Mouse (Mus musculus): ENCODE data around the gene Parg. TPM values are rescaled to one million over a fixed set of nuclear protein-coding genes. Genes with fewer than 3 reads are reported as not detected.

The Parg gene
- polyA plus RNA-seq, 1 experiment from 2014 or later = 32.9 TPM

DNA sequence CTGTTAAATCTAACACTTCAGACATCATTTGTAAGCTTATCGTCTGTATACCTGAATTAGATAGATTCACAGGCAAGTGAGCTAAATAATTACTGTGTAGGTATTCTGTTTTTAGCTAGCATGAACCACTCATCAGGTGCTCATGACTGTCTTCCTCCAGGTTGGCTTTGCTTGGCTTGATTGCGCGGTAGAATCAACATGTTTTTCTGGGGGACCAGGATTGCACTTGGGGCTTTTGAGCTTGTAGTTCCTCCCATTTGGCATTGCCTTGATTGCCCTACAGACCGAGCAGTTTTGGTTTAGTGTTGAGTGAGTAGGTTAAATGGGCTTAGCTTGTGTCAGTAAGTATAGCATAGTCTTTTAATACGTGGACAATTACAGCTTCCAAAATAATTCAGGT, 39.5 kb upstream of the Parg start:
- Histone ChIP-seq H3K4me3 (ENCODE audit: low read length) (no peak overlapping the region), H3K9ac (ENCODE audit: low read length) (no peak overlapping the region), H3K4me2 (ENCODE audit: low read depth, low read length) (no peak overlapping the region), H3K4me1 (replicated peaks; ENCODE audit: control insufficient read depth, insufficient read depth, low read length) (peaks cover 26% of the 10 kb centered on the region), H3K9me3 (ENCODE audit: control insufficient read depth, low read length) (no peaks in the 10 kb centered on the region), H3K27me3 (ENCODE audit: control insufficient read depth, insufficient read depth, low read depth, low read length) (no peaks in the 10 kb centered on the region), H3K27ac (ENCODE audit: low read length) (no peak overlapping the region), H3K36me3 (ENCODE audit: control insufficient read depth, insufficient read depth, low read length) (no peaks in the 10 kb centered on the region)
- WGBS = 90% methylated on average over 5 of the region's 5 CpGs
- ATAC-seq (ENCODE audit: low read depth) = no peak

- no peak overlapping the region for H3K27ac ChIP-seq (ENCODE audit: low read length)
- no peaks in the 10 kb centered on the region for H3K27me3 ChIP-seq (ENCODE audit: control insufficient read depth, insufficient read depth, low read depth, low read length)
- WGBS = 88% methylated on average over 11 of the region's 11 CpGs
- no peak overlapping the region for H3K4me2 ChIP-seq (ENCODE audit: low read depth, low read length)
- H3K4me3 ChIP-seq (ENCODE audit: low read length) = no peak overlapping the region
- peaks cover 33% of the 10 kb centered on the region for H3K4me1 ChIP-seq (replicated peaks; ENCODE audit: control insufficient read depth, insufficient read depth, low read length)
- H3K36me3 ChIP-seq (ENCODE audit: control insufficient read depth, insufficient read depth, low read length) = no peaks in the 10 kb centered on the region
- no peaks in the 10 kb centered on the region for H3K9me3 ChIP-seq (ENCODE audit: control insufficient read depth, low read length)
- no peak for ATAC-seq (ENCODE audit: low read depth)
- no peak overlapping the region for H3K9ac ChIP-seq (ENCODE audit: low read length)
Observed at GRCm38 (mm10) chr14:32163203-32163888, 38.4 kb upstream of the Parg start.

- no peak overlapping the region for H3K4me3 ChIP-seq (ENCODE audit: low read length)
- H3K4me1 ChIP-seq (replicated peaks; ENCODE audit: control insufficient read depth, insufficient read depth, low read length) = peaks cover 33% of the 10 kb centered on the region
- peak overlapping the region; percentile 92; the same call in 1 of the 2 replicates for H3K4me2 ChIP-seq (ENCODE audit: low read depth, low read length)
- no peaks in the 10 kb centered on the region for H3K36me3 ChIP-seq (ENCODE audit: control insufficient read depth, insufficient read depth, low read length)
- ATAC-seq (ENCODE audit: low read depth) = no peak
- no peak overlapping the region for H3K27ac ChIP-seq (ENCODE audit: low read length)
- no peak overlapping the region for H3K9ac ChIP-seq (ENCODE audit: low read length)
- H3K27me3 ChIP-seq (ENCODE audit: control insufficient read depth, insufficient read depth, low read depth, low read length) = no peaks in the 10 kb centered on the region
- no peaks in the 10 kb centered on the region for H3K9me3 ChIP-seq (ENCODE audit: control insufficient read depth, low read length)
- WGBS = 64% methylated on average over 8 of the region's 8 CpGs
Observed at GRCm38 (mm10) chr14:32164173-32165051, 37.3 kb upstream of the Parg start.

DNA sequence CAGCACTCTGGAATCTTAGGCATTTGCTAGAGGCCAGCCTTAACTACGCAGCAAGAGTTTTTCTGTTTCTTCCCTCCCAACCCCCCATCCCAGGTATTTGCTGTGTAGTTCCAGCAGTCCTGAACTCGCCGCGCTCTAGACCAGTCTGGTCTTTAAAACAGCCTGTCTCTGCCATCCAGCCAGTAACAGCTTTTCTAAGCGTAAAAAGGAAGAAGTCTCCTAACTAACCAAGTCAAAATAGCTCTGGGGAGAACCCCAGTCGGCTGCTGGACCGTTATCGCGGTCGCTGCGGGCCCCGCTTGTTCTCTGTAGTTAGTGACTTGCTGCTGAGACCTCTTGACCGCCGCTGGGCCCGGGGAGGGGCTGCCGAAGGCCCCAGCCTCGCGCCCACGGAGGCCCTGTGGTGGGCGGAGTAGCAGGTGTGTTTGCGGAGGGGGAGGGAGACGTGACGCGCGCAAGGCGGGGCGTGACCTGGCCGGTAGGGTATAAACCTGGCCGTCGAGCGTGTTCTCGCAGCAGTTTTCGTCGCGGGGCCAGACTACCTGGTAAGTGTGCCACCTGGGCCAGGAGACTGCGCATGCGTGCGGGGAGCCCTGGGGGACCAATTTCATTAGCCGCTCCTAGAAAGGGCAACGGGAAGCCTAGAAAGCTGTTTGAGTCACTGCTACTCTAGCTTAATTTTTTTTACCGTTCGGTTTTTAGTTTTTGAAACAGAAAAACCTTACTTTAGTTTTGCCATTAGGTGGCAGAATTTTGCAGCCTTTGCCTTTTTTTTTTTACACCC, 36.3 kb upstream of the Parg start:
- Histone ChIP-seq H3K9ac (ENCODE audit: low read length) (peak overlapping the region; percentile 64), H3K4me1 (replicated peaks; ENCODE audit: control insufficient read depth, insufficient read depth, low read length) (peaks cover 32% of the 10 kb centered on the region), H3K4me2 (ENCODE audit: low read depth, low read length) (peak overlapping the region; percentile 92), H3K4me3 (ENCODE audit: low read length) (peak overlapping the region; percentile 54), H3K9me3 (ENCODE audit: control insufficient read depth, low read length) (no peaks in the 10 kb centered on the region), H3K27ac (ENCODE audit: low read length) (peak overlapping the region; percentile 48; the same call in 1 of the 2 replicates), H3K27me3 (ENCODE audit: control insufficient read depth, insufficient read depth, low read depth, low read length) (no peaks in the 10 kb centered on the region), H3K36me3 (ENCODE audit: control insufficient read depth, insufficient read depth, low read length) (no peaks in the 10 kb centered on the region)
- under 1% methylated on average over 42 of the region's 42 CpGs for WGBS
- peak; percentile 85 for ATAC-seq (ENCODE audit: low read depth)

DNA sequence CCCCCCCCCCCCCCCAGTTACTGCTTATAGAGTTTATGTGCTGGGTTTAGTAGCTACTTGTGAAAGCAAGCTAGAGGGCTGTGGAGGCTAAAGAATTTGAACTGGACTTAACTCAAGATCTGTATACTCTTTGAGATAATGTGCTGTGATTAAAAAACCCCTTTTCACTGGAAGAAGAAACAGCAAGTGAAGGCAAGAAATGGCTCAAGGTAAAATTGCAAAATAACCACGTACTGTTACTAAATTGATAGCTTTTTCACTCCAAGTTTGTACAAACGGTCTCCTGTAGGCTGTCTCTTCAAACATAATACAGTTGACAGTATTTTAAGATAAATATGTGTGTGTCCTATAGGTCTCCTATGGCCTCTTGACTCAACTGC, 35.7 kb upstream of the Parg start:
- Histone ChIP-seq H3K36me3 (ENCODE audit: control insufficient read depth, insufficient read depth, low read length) (no peaks in the 10 kb centered on the region), H3K27ac (ENCODE audit: low read length) (no peak overlapping the region), H3K9me3 (ENCODE audit: control insufficient read depth, low read length) (no peaks in the 10 kb centered on the region), H3K4me1 (replicated peaks; ENCODE audit: control insufficient read depth, insufficient read depth, low read length) (peaks cover 26% of the 10 kb centered on the region), H3K27me3 (ENCODE audit: control insufficient read depth, insufficient read depth, low read depth, low read length) (no peaks in the 10 kb centered on the region), H3K4me3 (ENCODE audit: low read length) (peak overlapping the region; percentile 54), H3K4me2 (ENCODE audit: low read depth, low read length) (peak overlapping the region; percentile 92), H3K9ac (ENCODE audit: low read length) (no peak overlapping the region)
- 48% methylated on average over 2 of the region's 2 CpGs for WGBS
- no peak for ATAC-seq (ENCODE audit: low read depth)

DNA sequence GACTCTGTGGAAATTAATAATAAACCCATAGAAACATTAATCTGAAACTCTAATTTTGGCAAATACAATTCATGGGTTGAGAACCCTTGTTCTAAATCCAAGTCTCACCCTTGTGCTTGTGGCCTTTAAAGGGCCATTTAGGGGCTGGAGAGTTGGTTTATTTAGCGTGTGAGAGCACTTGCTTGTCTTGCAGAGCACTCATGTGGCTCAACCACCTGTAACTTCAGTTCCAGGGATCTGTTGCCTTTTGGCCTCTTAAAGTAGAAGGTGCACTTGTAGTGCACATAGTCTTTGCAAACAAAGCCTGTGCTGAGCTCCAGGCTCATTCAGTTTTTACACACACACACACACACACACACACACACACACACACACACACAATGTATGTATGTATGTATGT, 34.9 kb upstream of the Parg start:
- peaks cover 24% of the 10 kb centered on the region for H3K4me1 ChIP-seq (replicated peaks; ENCODE audit: control insufficient read depth, insufficient read depth, low read length)
- no peaks in the 10 kb centered on the region for H3K27me3 ChIP-seq (ENCODE audit: control insufficient read depth, insufficient read depth, low read depth, low read length)
- peak; percentile 42 for ATAC-seq (ENCODE audit: low read depth)
- no peaks in the 10 kb centered on the region for H3K9me3 ChIP-seq (ENCODE audit: control insufficient read depth, low read length)
- no peak overlapping the region for H3K27ac ChIP-seq (ENCODE audit: low read length)
- no peak overlapping the region for H3K9ac ChIP-seq (ENCODE audit: low read length)
- H3K36me3 ChIP-seq (ENCODE audit: control insufficient read depth, insufficient read depth, low read length) = no peaks in the 10 kb centered on the region
- no peak overlapping the region for H3K4me3 ChIP-seq (ENCODE audit: low read length)
- no peak overlapping the region for H3K4me2 ChIP-seq (ENCODE audit: low read depth, low read length)
- 27% methylated on average over 1 of the region's 1 CpGs for WGBS

DNA sequence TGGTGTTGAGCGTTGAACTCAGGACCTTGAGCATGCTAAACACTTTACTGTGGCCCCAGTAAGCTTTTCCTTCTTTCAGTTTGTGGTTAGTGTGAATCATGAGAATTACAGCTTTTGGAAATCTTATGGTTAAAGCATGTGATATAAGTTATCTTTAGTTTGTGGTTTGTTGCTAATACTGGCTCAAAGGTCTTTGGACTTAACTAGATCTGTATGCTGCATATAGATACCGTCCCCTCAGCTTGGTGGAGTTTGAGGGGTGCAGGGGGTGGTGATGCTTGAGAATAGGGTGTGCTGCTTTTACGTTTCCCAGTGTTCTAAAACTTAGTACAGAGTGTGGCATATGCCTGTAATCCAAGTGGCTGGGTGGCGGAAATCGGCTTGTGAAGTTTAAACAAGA, 34.4 kb upstream of the Parg start:
- Histone ChIP-seq H3K27ac (ENCODE audit: low read length) (no peak overlapping the region), H3K4me2 (ENCODE audit: low read depth, low read length) (no peak overlapping the region), H3K36me3 (ENCODE audit: control insufficient read depth, insufficient read depth, low read length) (no peaks in the 10 kb centered on the region), H3K9me3 (ENCODE audit: control insufficient read depth, low read length) (no peaks in the 10 kb centered on the region), H3K27me3 (ENCODE audit: control insufficient read depth, insufficient read depth, low read depth, low read length) (no peaks in the 10 kb centered on the region), H3K9ac (ENCODE audit: low read length) (no peak overlapping the region), H3K4me3 (ENCODE audit: low read length) (no peak overlapping the region), H3K4me1 (replicated peaks; ENCODE audit: control insufficient read depth, insufficient read depth, low read length) (peaks cover 24% of the 10 kb centered on the region)
- 78% methylated on average over 5 of the region's 5 CpGs for WGBS
- ATAC-seq (ENCODE audit: low read depth) = no peak

GRCm38 (mm10) chr14:32168653-32169231, 33.0 kb upstream of the Parg start:
- Histone ChIP-seq H3K36me3 (ENCODE audit: control insufficient read depth, insufficient read depth, low read length) (peaks cover 3% of the 10 kb centered on the region; the same call in 1 of the 2 replicates), H3K4me2 (ENCODE audit: low read depth, low read length) (no peak overlapping the region), H3K9me3 (ENCODE audit: control insufficient read depth, low read length) (no peaks in the 10 kb centered on the region), H3K9ac (ENCODE audit: low read length) (no peak overlapping the region), H3K27ac (ENCODE audit: low read length) (no peak overlapping the region), H3K4me1 (replicated peaks; ENCODE audit: control insufficient read depth, insufficient read depth, low read length) (peaks cover 24% of the 10 kb centered on the region), H3K27me3 (ENCODE audit: control insufficient read depth, insufficient read depth, low read depth, low read length) (no peaks in the 10 kb centered on the region), H3K4me3 (ENCODE audit: low read length) (no peak overlapping the region)
- 70% methylated on average over 3 of the region's 3 CpGs for WGBS
- no peak for ATAC-seq (ENCODE audit: low read depth)

All from lung, embryonic 16.5 days (tissue).